Mouse (Mus musculus): ENCODE data around the gene Odf3.

DNA sequence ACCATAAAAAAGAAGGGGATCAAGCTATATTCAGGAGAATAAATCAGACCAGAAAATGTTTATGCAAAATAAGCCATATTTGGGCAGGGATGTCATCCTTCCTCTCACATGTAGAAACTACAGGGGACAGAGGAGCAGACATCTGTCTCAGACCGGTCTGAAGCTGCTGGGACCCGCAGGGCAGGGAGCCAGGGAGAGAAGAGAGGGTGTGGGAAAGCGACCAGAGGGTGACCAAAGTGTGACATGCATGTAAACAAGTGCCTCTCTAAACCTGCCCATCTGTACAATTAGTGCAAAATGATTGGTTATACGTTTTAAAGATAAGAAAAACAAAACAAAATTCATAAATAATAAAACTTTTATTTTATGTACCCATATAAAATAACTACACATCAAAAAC, 27.4 kb upstream of the Odf3 start:
- TF ChIP-seq POLR2A (IDR thresholded peaks at IDR 0.05; ENCODE audit: extremely low read depth, insufficient read depth, low read length) (no peak), CTCF (IDR thresholded peaks at IDR 0.05; ENCODE audit: extremely low read depth, insufficient read depth, low read length) (no peak)
